Mouse (Mus musculus) forebrain, embryonic 16.5 days (tissue): Measurements from ENCODE around the gene Commd6. TPM values are rescaled to one million over a fixed set of nuclear protein-coding genes. Genes with fewer than 3 reads are reported as not detected.

Source experiments
- ATAC-seq: fragments of 200-750 bp; cut with Nextera tagmentation; 2 replicates; pipeline ENCODE4 v1.8.0; 2017; ENCODE audit warnings: mild to moderate bottlenecking, moderate library complexity
- H3K27ac ChIP-seq: fragments of 300-500 bp; sonication (generic); 2 replicates; pipeline ENCODE4 v1.5.1; 2014; ENCODE audit warnings: low read length, control low read depth
- H3K27me3 ChIP-seq: fragments of 300-500 bp; sonication (generic); replicated peaks from 2 replicates; pipeline ENCODE4 v1.6.1; 2014; ENCODE audit warnings: low read length; ENCODE audit not compliant: control insufficient read depth, insufficient read depth
- H3K36me3 ChIP-seq: fragments of 300-500 bp; sonication (generic); 2 replicates; pipeline ENCODE4 v1.6.1; 2014; ENCODE audit not compliant: control insufficient read depth, insufficient read depth
- H3K4me1 ChIP-seq: fragments of 300-500 bp; sonication (generic); replicated peaks from 2 replicates; pipeline ENCODE4 v1.6.1; 2014; ENCODE audit warnings: low read length; ENCODE audit not compliant: control insufficient read depth, insufficient read depth
- H3K4me2 ChIP-seq: fragments of 300-500 bp; sonication (generic); 2 replicates; pipeline ENCODE4 v1.6.1; 2014; ENCODE audit warnings: mild to moderate bottlenecking, low read length, control low read depth
- H3K4me3 ChIP-seq: fragments of 300-500 bp; sonication (generic); replicated peaks from 2 replicates; pipeline ENCODE4 v1.5.1; 2014; ENCODE audit warnings: mild to moderate bottlenecking, low read length, control low read depth
- H3K9ac ChIP-seq: fragments of 300-500 bp; sonication (generic); replicated peaks from 2 replicates; pipeline ENCODE4 v1.6.1; 2014; ENCODE audit warnings: low read depth, low read length, control low read depth
- H3K9me3 ChIP-seq: fragments of 300-500 bp; sonication (generic); 2 replicates; pipeline ENCODE4 v1.6.1; 2016; ENCODE audit warnings: low read length; ENCODE audit not compliant: control insufficient read depth
- WGBS: fragments of 180-500 bp; shearing (Covaris S2); extraction: QIAGEN DNeasy Blood & Tissue Kit; methylation state at CpG from one replicate; pipeline ENCODE4 v1.1.7; 2014; 5-methylcytosine and 5-hydroxymethylcytosine counted together
- polyA plus RNA-seq: library from polyadenylated mRNA; unstranded; fragments of >200 nt; fragmentation: Nextera tagmentation; extraction: Ambion mirVana; gene quantifications from 2 replicates; pipeline ENCODE4 v1.2.1, GENCODE M21; 2015

Commd6 gene
- 94.6 and 96.8 TPM in 2 replicates for polyA plus RNA-seq

GRCm38 (mm10) chr14:101640153-101640843, at the start of gene Commd6:
Gene Commd6, minus strand, starts transcription at chr14:101640686.
- H3K27ac ChIP-seq = peak within 1 kb of the TSS; percentile 70
- under 1% methylated on average over 39 of the region's 39 CpGs for WGBS
- ATAC-seq = peak; percentile 99
- H3K9ac ChIP-seq = peak within 1 kb of the TSS; percentile 93
- no peaks in the 10 kb centered on the region for H3K9me3 ChIP-seq
- no peaks in the 10 kb centered on the region for H3K27me3 ChIP-seq
- peaks cover 5% of the 10 kb centered on the region for H3K4me1 ChIP-seq
- H3K4me2 ChIP-seq = peak within 1 kb of the TSS; percentile 83
- H3K36me3 ChIP-seq = no peaks in the 10 kb centered on the region
- H3K4me3 ChIP-seq = peak within 1 kb of the TSS; percentile 85

GRCm38 (mm10) chr14:101688406-101688805, 47.9 kb upstream of the Commd6 start:
- Histone ChIP-seq H3K27me3 (no peaks in the 10 kb centered on the region), H3K27ac (no peak overlapping the region), H3K36me3 (peaks cover 4% of the 10 kb centered on the region; the same call in 1 of the 2 replicates), H3K4me1 (no peaks in the 10 kb centered on the region), H3K9me3 (no peaks in the 10 kb centered on the region), H3K4me3 (no peak overlapping the region), H3K4me2 (no peak overlapping the region), H3K9ac (no peak overlapping the region)
- no peak for ATAC-seq
- WGBS = 85% methylated on average over 2 of the region's 2 CpGs

GRCm38 (mm10) chr14:101687696-101688095, 47.2 kb upstream of the Commd6 start:
- H3K4me2 ChIP-seq = no peak overlapping the region
- H3K36me3 ChIP-seq = peaks cover 4% of the 10 kb centered on the region; the same call in 1 of the 2 replicates
- H3K4me3 ChIP-seq = no peak overlapping the region
- no peaks in the 10 kb centered on the region for H3K4me1 ChIP-seq
- ATAC-seq = no peak
- no peak overlapping the region for H3K27ac ChIP-seq
- H3K27me3 ChIP-seq = no peaks in the 10 kb centered on the region
- no peaks in the 10 kb centered on the region for H3K9me3 ChIP-seq
- H3K9ac ChIP-seq = no peak overlapping the region
- 88% methylated on average over 6 of the region's 6 CpGs for WGBS

- no peak overlapping the region for H3K4me2 ChIP-seq
- H3K9ac ChIP-seq = no peak overlapping the region
- WGBS = 94% methylated on average over 1 of the region's 1 CpGs
- peaks cover 7% of the 10 kb centered on the region for H3K36me3 ChIP-seq
- H3K27me3 ChIP-seq = no peaks in the 10 kb centered on the region
- no peak overlapping the region for H3K27ac ChIP-seq
- no peak for ATAC-seq
- H3K4me1 ChIP-seq = no peaks in the 10 kb centered on the region
- H3K9me3 ChIP-seq = no peaks in the 10 kb centered on the region
- no peak overlapping the region for H3K4me3 ChIP-seq
These were observed 31.7 kb upstream of the Commd6 start for GRCm38 (mm10) chr14:101672226-101672625.

- no peak for ATAC-seq
These were observed 28.1 kb upstream of the Commd6 start for GRCm38 (mm10) chr14:101668626-101669025.

GRCm38 (mm10) chr14:101666536-101666935, 26.1 kb upstream of the Commd6 start:
- no peak overlapping the region for H3K9ac ChIP-seq
- no peak for ATAC-seq
- H3K4me2 ChIP-seq = no peak overlapping the region
- H3K27me3 ChIP-seq = no peaks in the 10 kb centered on the region
- no peaks in the 10 kb centered on the region for H3K4me1 ChIP-seq
- 89% methylated on average over 5 of the region's 5 CpGs for WGBS
- no peaks in the 10 kb centered on the region for H3K9me3 ChIP-seq
- H3K36me3 ChIP-seq = peaks cover 7% of the 10 kb centered on the region
- H3K27ac ChIP-seq = no peak overlapping the region
- no peak overlapping the region for H3K4me3 ChIP-seq

More at GRCm38 (mm10) chr14:101668626-101669025, 28.1 kb upstream of the Commd6 start:
- no peaks in the 10 kb centered on the region for H3K9me3 ChIP-seq
- no peak overlapping the region for H3K4me3 ChIP-seq
- no peaks in the 10 kb centered on the region for H3K27me3 ChIP-seq
- no peak overlapping the region for H3K27ac ChIP-seq
- no peak overlapping the region for H3K4me2 ChIP-seq
- 91% methylated on average over 7 of the region's 7 CpGs for WGBS
- no peak overlapping the region for H3K9ac ChIP-seq
- peaks cover 7% of the 10 kb centered on the region; the same call in 1 of the 2 replicates for H3K36me3 ChIP-seq
- no peaks in the 10 kb centered on the region for H3K4me1 ChIP-seq

GRCm38 (mm10) chr14:101666056-101666455, 25.6 kb upstream of the Commd6 start:
- no peak overlapping the region for H3K4me2 ChIP-seq
- H3K27me3 ChIP-seq = no peaks in the 10 kb centered on the region
- H3K27ac ChIP-seq = no peak overlapping the region
- H3K9ac ChIP-seq = no peak overlapping the region
- H3K4me3 ChIP-seq = no peak overlapping the region
- ATAC-seq = no peak
- no peaks in the 10 kb centered on the region for H3K9me3 ChIP-seq
- 94% methylated on average over 7 of the region's 7 CpGs for WGBS
- H3K36me3 ChIP-seq = peaks cover 7% of the 10 kb centered on the region
- no peaks in the 10 kb centered on the region for H3K4me1 ChIP-seq

- 0 out of 2 replicates have a peak, but pooled peaks have one; percentile 12 for ATAC-seq
- 81% methylated on average over 3 of the region's 3 CpGs for WGBS
- Histone ChIP-seq H3K27ac (no peak overlapping the region), H3K4me1 (no peaks in the 10 kb centered on the region), H3K4me3 (no peak overlapping the region), H3K9ac (no peak overlapping the region), H3K4me2 (no peak overlapping the region), H3K9me3 (no peaks in the 10 kb centered on the region), H3K27me3 (no peaks in the 10 kb centered on the region), H3K36me3 (peaks cover 2% of the 10 kb centered on the region)
These were observed 23.8 kb upstream of the Commd6 start for GRCm38 (mm10) chr14:101664274-101664673.

GRCm38 (mm10) chr14:101661654-101662412, 21.3 kb upstream of the Commd6 start:
- ATAC-seq = no peak
- Histone ChIP-seq H3K27me3 (no peaks in the 10 kb centered on the region), H3K9me3 (no peaks in the 10 kb centered on the region), H3K36me3 (peaks cover under 1% of the 10 kb centered on the region), H3K4me2 (no peak overlapping the region), H3K4me3 (no peak overlapping the region), H3K9ac (no peak overlapping the region), H3K4me1 (no peaks in the 10 kb centered on the region), H3K27ac (no peak overlapping the region)
- 57% methylated on average over 3 of the region's 3 CpGs for WGBS
